Mouse (Mus musculus) brown adipose tissue, adult 24 weeks (tissue): ENCODE data around the gene Celsr3. TPM values are rescaled to one million over a fixed set of nuclear protein-coding genes. Genes with fewer than 3 reads are reported as not detected.
A peak's percentile ranks its signal among the peaks of the same experiment; 100 is the strongest.

ENCODE experiments used
- H3K27ac ChIP-seq: fragments of 200-500 bp; replicated peaks from 2 replicates; pipeline ENCODE4 v1.5.1; 2012; ENCODE audit warnings: low read depth, mild to moderate bottlenecking, low read length
- H3K4me1 ChIP-seq: fragments of 200-500 bp; 2 replicates; pipeline ENCODE4 v1.6.1; 2012; ENCODE audit warnings: low read length, mixed read lengths; ENCODE audit not compliant: control insufficient read depth, insufficient read depth, insufficient read length
- H3K4me3 ChIP-seq: fragments of 200-500 bp; 2 replicates; pipeline ENCODE4 v1.5.1; 2012; ENCODE audit warnings: low read depth, mild to moderate bottlenecking, low read length, moderate library complexity; ENCODE audit not compliant: insufficient read depth
- polyA plus RNA-seq: library from polyadenylated mRNA; stranded (reverse); fragments of >200 nt; gene quantifications from 2 replicates; pipeline ENCODE4 v1.2.4, GENCODE M21; 2012; ENCODE audit not compliant: missing spikeins, insufficient read depth, insufficient read length

The Celsr3 gene
- polyA plus RNA-seq, 1 experiment, result not detected

GRCm38 (mm10) chr9:108795762-108796161 is 30.4 kb upstream of the Celsr3 start:
- Histone ChIP-seq H3K4me1 (peaks cover 19% of the 10 kb centered on the region), H3K4me3 (no peak overlapping the region), H3K27ac (no peak overlapping the region)

GRCm38 (mm10) chr9:108796351-108796981 is 29.7 kb upstream of the Celsr3 start:
- Histone ChIP-seq H3K4me1 (peaks cover 19% of the 10 kb centered on the region), H3K27ac (0 out of 2 replicates have a peak overlapping the region, but pooled peaks have one; percentile 5), H3K4me3 (no peak overlapping the region)

- no peak overlapping the region for H3K27ac ChIP-seq
- H3K4me3 ChIP-seq, result no peak overlapping the region
Observed at GRCm38 (mm10) chr9:108797477-108797876, 28.6 kb upstream of the Celsr3 start.

GRCm38 (mm10) chr9:108798508-108799075 is 27.5 kb upstream of the Celsr3 start:
- Histone ChIP-seq H3K4me3 (no peak overlapping the region), H3K27ac (no peak overlapping the region), H3K4me1 (peaks cover 7% of the 10 kb centered on the region)

More at GRCm38 (mm10) chr9:108797477-108797876, 28.6 kb upstream of the Celsr3 start:
- peaks cover 14% of the 10 kb centered on the region for H3K4me1 ChIP-seq

GRCm38 (mm10) chr9:108799564-108799963 is 26.6 kb upstream of the Celsr3 start:
- peaks cover 7% of the 10 kb centered on the region for H3K4me1 ChIP-seq
- H3K4me3 ChIP-seq, result no peak overlapping the region

GRCm38 (mm10) chr9:108805768-108806167 is 20.4 kb upstream of the Celsr3 start:
- no peak overlapping the region for H3K4me3 ChIP-seq
- peaks cover 4% of the 10 kb centered on the region; the same call in 1 of the 2 replicates for H3K4me1 ChIP-seq
- no peak overlapping the region for H3K27ac ChIP-seq

More at GRCm38 (mm10) chr9:108799564-108799963, 26.6 kb upstream of the Celsr3 start:
- no peak overlapping the region for H3K27ac ChIP-seq

GRCm38 (mm10) chr9:108806379-108806778 is 19.7 kb upstream of the Celsr3 start:
- Histone ChIP-seq H3K27ac (no peak overlapping the region), H3K4me3 (no peak overlapping the region), H3K4me1 (peaks cover 4% of the 10 kb centered on the region; the same call in 1 of the 2 replicates)

- Histone ChIP-seq H3K4me1 (peaks cover 4% of the 10 kb centered on the region; the same call in 1 of the 2 replicates), H3K4me3 (no peak overlapping the region), H3K27ac (no peak overlapping the region)
Observed at GRCm38 (mm10) chr9:108806831-108807230, 19.3 kb upstream of the Celsr3 start.

GRCm38 (mm10) chr9:108807674-108808073 is 18.4 kb upstream of the Celsr3 start:
- no peak overlapping the region for H3K4me3 ChIP-seq
- H3K27ac ChIP-seq, result no peak overlapping the region
- H3K4me1 ChIP-seq, result peaks cover 4% of the 10 kb centered on the region; the same call in 1 of the 2 replicates

- Histone ChIP-seq H3K4me3 (peak within 1 kb of the TSS; percentile 91), H3K4me1 (peaks cover 4% of the 10 kb centered on the region; the same call in 1 of the 2 replicates), H3K27ac (peak within 1 kb of the TSS; percentile 35)
Observed at GRCm38 (mm10) chr9:108808163-108808665, 17.9 kb upstream of the Celsr3 start, which contains the start of gene Nckipsd. Gene Nckipsd, plus strand, starts transcription at chr9:108808368.

GRCm38 (mm10) chr9:108809188-108809587 is 16.9 kb upstream of the Celsr3 start:
- Histone ChIP-seq H3K4me3 (peak overlapping the region; percentile 91), H3K4me1 (peaks cover 4% of the 10 kb centered on the region; the same call in 1 of the 2 replicates), H3K27ac (peak overlapping the region; percentile 35)

GRCm38 (mm10) chr9:108809723-108810122 is 16.4 kb upstream of the Celsr3 start:
- H3K27ac ChIP-seq, result peak overlapping the region; percentile 11; the same call in 1 of the 2 replicates
- peaks cover 4% of the 10 kb centered on the region; the same call in 1 of the 2 replicates for H3K4me1 ChIP-seq
- H3K4me3 ChIP-seq, result no peak overlapping the region; the same call in 1 of the 2 replicates

GRCm38 (mm10) chr9:108810516-108810915 is 15.6 kb upstream of the Celsr3 start:
- H3K27ac ChIP-seq, result no peak overlapping the region
- H3K4me1 ChIP-seq, result peaks cover 4% of the 10 kb centered on the region; the same call in 1 of the 2 replicates
- H3K4me3 ChIP-seq, result no peak overlapping the region

- Histone ChIP-seq H3K27ac (no peak overlapping the region), H3K4me3 (no peak overlapping the region), H3K4me1 (no peaks in the 10 kb centered on the region)
Observed at GRCm38 (mm10) chr9:108815557-108815956, 10.6 kb upstream of the Celsr3 start.

GRCm38 (mm10) chr9:108819495-108819894 is 6.6 kb upstream of the Celsr3 start:
- Histone ChIP-seq H3K4me3 (no peak overlapping the region), H3K27ac (no peak overlapping the region), H3K4me1 (no peaks in the 10 kb centered on the region)
